Mouse (Mus musculus) Patski (cell line): ENCODE measurements at regions not wholly inside any gene's neighbourhood (a gene's known extent, or its start where the extent isn't known, plus 50 kb on each side); places are given as distances from the start of the nearest gene placed in this dataset.
A peak's percentile ranks its signal among the peaks of the same experiment; 100 is the strongest.

ENCODE experiments used
- ATAC-seq: fragments of 100-300 bp; one replicate; pipeline ENCODE4 v1.8.0; 2021
- CTCF ChIA-PET: fragments of 350-600 bp; sonication (Branson Sonifier 250); formaldehyde crosslinking; loops from one replicate; lab custom pipeline; 2022; ENCODE audit warnings: inconsistent platforms; lab: Charles Lee
- POLR2A ChIA-PET: fragments of 350-600 bp; sonication (Branson Sonifier 250); formaldehyde crosslinking; loops from one replicate; lab custom pipeline; 2022; ENCODE audit warnings: antibody characterized with exemption, inconsistent platforms; lab: Charles Lee
- DNase-seq: peaks from one replicate; pipeline ENCODE4 v3.0.0-alpha.2; 2011; ENCODE audit warnings: low read depth, low spot score
- H3K27me3 ChIP-seq: fragments of 371-371 bp; one replicate; pipeline ENCODE4 v1.5.1; 2021
- CTCF ChIP-seq: fragments of 100-300 bp; IDR thresholded peaks from one replicate; pipeline ENCODE4 v1.5.1; 2021
- in situ Hi-C: fragments of 300-500 bp; cut with MboI; formaldehyde crosslinking; loops from 3 replicates; pipeline ENCODE4 v1.11.1; 2018; ENCODE audit warnings: low pct_unique_long_range_greater_than_20kb, mixed read lengths

DNA sequence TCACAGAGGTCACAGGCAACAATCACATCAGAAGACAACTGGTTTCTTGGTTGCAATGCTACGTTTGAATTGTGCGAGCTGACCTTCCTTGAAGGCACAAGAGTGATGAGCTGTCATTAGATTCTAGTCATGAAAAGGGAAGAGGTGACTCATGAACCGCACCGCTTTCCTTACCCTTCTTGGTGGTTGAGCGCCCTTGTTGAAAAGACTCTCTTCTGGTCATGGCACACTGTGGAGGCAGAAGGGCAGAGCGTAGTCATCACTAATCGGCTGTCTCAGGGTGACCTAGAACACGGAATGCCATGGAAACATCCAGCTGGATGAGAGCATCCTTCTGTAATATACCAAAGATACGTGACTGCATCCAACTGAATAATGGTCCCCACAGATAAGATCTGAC, 121.8 kb upstream of the Klf14 start:
- ChIA-PET CTCF (interaction anchor here (1.2 to 5.1 kb wide), 4 partner anchors 20 to 75 kb away, joined by 3 to 22 read pairs (median 8); no protein-coding TSS in a partner anchor), POLR2A (interaction anchor here (2.2 kb wide), 1 partner anchor 18 kb away, joined by 6 read pairs; no protein-coding TSS in a partner anchor)
- no peak for DNase-seq
- TF ChIP-seq CTCF = no peak
- no peaks in the 10 kb centered on the region for H3K27me3 ChIP-seq
- in situ Hi-C loops = no loop called here
- ATAC-seq = no peak

GRCm38 (mm10) chr6:31081238-31081637, 122.4 kb upstream of the Klf14 start:
- in situ Hi-C loops = no loop called here
- TF ChIP-seq CTCF = no peak
- no peaks in the 10 kb centered on the region for H3K27me3 ChIP-seq
- no peak for ATAC-seq
- ChIA-PET CTCF (interaction anchor here (1.0 to 5.1 kb wide), 4 partner anchors 20 to 75 kb away, joined by 3 to 22 read pairs (median 4); no protein-coding TSS in a partner anchor), POLR2A (interaction anchor here (1.3 to 2.2 kb wide), 3 partner anchors 19 to 34 kb away, joined by 3 to 9 read pairs (median 6); no protein-coding TSS in a partner anchor)
- DNase-seq = no peak

DNA sequence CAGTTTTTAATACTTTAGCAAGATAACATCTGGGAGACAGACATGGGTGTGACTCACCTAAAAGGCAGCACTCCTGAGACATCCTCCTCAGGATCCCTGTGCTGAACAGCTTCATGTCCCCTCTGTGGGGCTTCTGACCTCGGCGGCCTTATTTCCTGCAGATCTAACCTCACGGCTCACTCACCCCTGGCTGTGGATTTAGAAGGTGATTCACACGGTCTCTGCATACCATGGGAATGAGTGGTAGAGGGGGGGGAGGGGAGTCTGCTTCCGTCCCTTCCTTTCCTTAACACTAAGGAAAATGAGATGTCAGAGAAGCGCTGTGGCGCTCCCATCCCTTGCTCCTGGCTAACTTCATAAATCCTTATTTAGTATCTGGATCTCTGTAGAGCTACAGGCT, 123.1 kb upstream of the Klf14 start:
- ATAC-seq = peak; percentile 72
- in situ Hi-C loops = no loop called here
- ChIA-PET CTCF (interaction anchor here (1.0 to 5.1 kb wide), 3 partner anchors 19 to 43 kb away, joined by 4 to 22 read pairs (median 5); no protein-coding TSS in a partner anchor), POLR2A (interaction anchor here (1.3 to 2.2 kb wide), 3 partner anchors 19 to 33 kb away, joined by 3 to 9 read pairs (median 6); no protein-coding TSS in a partner anchor)
- DNase-seq = no peak
- H3K27me3 ChIP-seq = no peaks in the 10 kb centered on the region
- no peak for TF ChIP-seq CTCF

- DNase-seq = no peak
- no peak for TF ChIP-seq CTCF
Measured at GRCm38 (mm10) chr6:31082613-31083470, 124.0 kb upstream of the Klf14 start.

GRCm38 (mm10) chr6:31083701-31084100, 124.8 kb upstream of the Klf14 start:
- ChIA-PET CTCF (interaction anchor here (1.8 to 5.1 kb wide), 2 partner anchors 36 to 41 kb away, joined by 5 to 22 read pairs; no protein-coding TSS in a partner anchor), POLR2A (interaction anchor here (0.6 to 1.0 kb wide), 6 partner anchors 26 to 474 kb away, joined by 3 to 5 read pairs (median 4); no protein-coding TSS in a partner anchor)
- ATAC-seq = no peak
- no peak for TF ChIP-seq CTCF
- DNase-seq = no peak
- in situ Hi-C loops = no loop called here
- H3K27me3 ChIP-seq = no peaks in the 10 kb centered on the region

More at GRCm38 (mm10) chr6:31082613-31083470, 124.0 kb upstream of the Klf14 start:
- H3K27me3 ChIP-seq = no peaks in the 10 kb centered on the region
- ATAC-seq = no peak
- ChIA-PET CTCF (interaction anchor here (1.8 to 5.1 kb wide), 2 partner anchors 36 to 42 kb away, joined by 5 to 22 read pairs; no protein-coding TSS in a partner anchor), POLR2A (interaction anchor here (0.8 to 2.2 kb wide), 5 partner anchors 25 to 44 kb away, joined by 3 to 9 read pairs (median 3); no protein-coding TSS in a partner anchor)
- in situ Hi-C loops = no loop called here

GRCm38 (mm10) chr6:31085063-31085759, 126.3 kb upstream of the Klf14 start:
- in situ Hi-C loops = no loop called here
- no peaks in the 10 kb centered on the region for H3K27me3 ChIP-seq
- DNase-seq = no peak
- no peak for ATAC-seq
- no peak for TF ChIP-seq CTCF
- ChIA-PET CTCF (no interaction called here), POLR2A (interaction anchor here (1.0 to 1.2 kb wide), 3 partner anchors 12 to 40 kb away, joined by 3 to 4 read pairs (median 3); no protein-coding TSS in a partner anchor)

DNA sequence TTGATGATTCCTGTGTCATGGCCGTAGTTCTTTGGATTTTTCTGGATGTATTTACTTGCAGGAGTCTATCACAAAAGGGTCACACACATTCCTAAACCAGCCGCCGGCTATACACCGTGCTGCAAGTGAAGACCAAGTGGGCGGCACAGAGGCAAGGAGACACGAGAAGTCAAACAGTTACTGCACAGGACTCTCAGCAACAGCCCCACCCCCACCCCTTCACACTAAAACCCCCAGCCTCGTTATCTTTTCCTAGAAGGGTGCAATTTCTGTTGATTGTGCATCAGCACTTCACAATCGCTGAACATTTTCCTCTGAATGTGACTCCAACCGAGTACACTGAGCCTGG, 126.9 kb upstream of the Klf14 start:
- CTCF ChIA-PET = no interaction called here
- DNase-seq = no peak
- no peaks in the 10 kb centered on the region for H3K27me3 ChIP-seq
- ATAC-seq = no peak
- no peak for TF ChIP-seq CTCF
- POLR2A ChIA-PET = interaction anchor here (1.0 to 5.9 kb wide), 4 partner anchors 13 to 21 kb away, joined by 3 to 61 read pairs (median 4); no protein-coding TSS in a partner anchor
- in situ Hi-C loops = no loop called here

DNA sequence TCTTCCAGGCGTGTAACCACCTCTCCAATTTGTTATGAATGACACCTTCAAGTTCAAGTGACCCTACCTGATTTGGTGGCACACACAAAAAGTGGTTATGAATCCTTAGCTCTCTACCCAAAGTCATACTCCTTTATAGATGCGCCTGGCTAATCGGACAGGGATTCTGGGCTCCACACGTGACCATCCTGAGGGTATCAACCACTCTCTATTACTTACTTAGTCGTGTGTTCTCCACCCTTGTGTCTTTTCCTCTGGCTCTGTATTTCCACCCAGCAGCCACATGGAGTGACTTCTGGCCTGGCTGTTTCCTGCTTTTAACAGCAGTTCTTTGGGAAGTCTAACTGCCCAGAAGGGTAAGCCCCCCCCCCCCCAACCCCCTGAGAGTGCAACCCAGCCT, 127.4 kb upstream of the Klf14 start:
- DNase-seq (no peak), ATAC-seq (no peak)
- in situ Hi-C loops = no loop called here
- POLR2A ChIA-PET = interaction anchor here (1.0 to 5.9 kb wide), 6 partner anchors 13 to 38 kb away, joined by 3 to 61 read pairs (median 4); no protein-coding TSS in a partner anchor
- CTCF ChIA-PET = interaction anchor here (1.1 to 1.5 kb wide), 2 partner anchors 14 to 70 kb away, joined by 3 read pairs; no protein-coding TSS in a partner anchor
- H3K27me3 ChIP-seq = no peaks in the 10 kb centered on the region
- no peak for TF ChIP-seq CTCF

DNA sequence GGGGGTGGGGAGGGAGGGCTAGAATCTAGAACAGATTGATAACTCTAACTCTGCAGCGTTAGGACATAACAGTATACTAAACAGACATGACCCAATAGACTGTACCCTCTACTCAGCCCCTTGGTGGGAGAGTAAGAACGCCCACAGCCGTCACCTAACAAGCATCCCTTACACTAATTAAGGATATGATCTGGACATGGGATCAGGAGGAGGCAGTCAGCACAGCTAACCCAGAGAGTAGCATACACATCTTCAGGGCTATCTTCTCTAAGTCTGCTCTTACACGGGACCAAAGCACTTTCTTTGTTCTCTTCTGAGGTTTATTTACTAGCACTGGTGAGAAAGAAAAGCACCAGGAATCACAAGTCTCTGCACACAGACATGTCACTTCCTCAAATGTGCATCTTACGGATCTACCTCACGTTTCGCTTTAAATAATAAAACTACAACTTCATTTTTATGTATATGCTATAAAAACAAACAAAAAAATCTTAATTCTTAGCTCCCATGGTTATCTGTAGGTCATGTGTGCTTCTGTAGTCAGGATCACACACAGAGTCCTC, 128.0 kb upstream of the Klf14 start:
- H3K27me3 ChIP-seq = no peaks in the 10 kb centered on the region
- in situ Hi-C loops = no loop called here
- TF ChIP-seq CTCF = no peak
- ChIA-PET POLR2A (interaction anchor here (1.0 to 5.9 kb wide), 10 partner anchors 9 to 66 kb away, joined by 3 to 61 read pairs (median 4); no protein-coding TSS in a partner anchor), CTCF (interaction anchor here (0.7 to 3.1 kb wide), 7 partner anchors 11 to 90 kb away, joined by 3 to 11 read pairs (median 3); no protein-coding TSS in a partner anchor)
- ATAC-seq (no peak), DNase-seq (no peak)
